Mouse (Mus musculus) embryonic fibroblast, embryonic 13.5 days (primary cell): ENCODE results near the gene Lamtor4. TPM values are rescaled to one million over a fixed set of nuclear protein-coding genes. Genes with fewer than 3 reads are reported as not detected.

ENCODE experiments used
- H3K27ac ChIP-seq: 2 replicates; pipeline ENCODE4 v1.5.1; 2012; ENCODE audit warnings: low read length, control low read depth, inconsistent platforms; ENCODE audit not compliant: insufficient read depth
- H3K4me1 ChIP-seq: 2 replicates; pipeline ENCODE4 v1.6.1; 2011; ENCODE audit warnings: low read length; ENCODE audit not compliant: control insufficient read depth, insufficient read depth
- H3K4me3 ChIP-seq: 2 replicates; pipeline ENCODE4 v1.5.1; 2011; ENCODE audit warnings: mild to moderate bottlenecking, control low read depth, low read length; ENCODE audit not compliant: insufficient read depth
- CTCF ChIP-seq: IDR thresholded peaks from 2 replicates; pipeline ENCODE4 v1.5.1; 2011; ENCODE audit warnings: mild to moderate bottlenecking, control low read depth, low read length, moderate library complexity, borderline replicate concordance; ENCODE audit not compliant: insufficient read depth
- POLR2A ChIP-seq: IDR thresholded peaks from 2 replicates; pipeline ENCODE4 v1.6.1; 2011; ENCODE audit warnings: low read depth, mild to moderate bottlenecking, control low read depth, low read length, moderate library complexity
- polyA plus RNA-seq: library from polyadenylated mRNA; stranded (reverse); fragments of >200 nt; gene quantifications from 2 replicates; pipeline ENCODE4 v1.2.4, GENCODE M21; 2011; ENCODE audit warnings: low read depth; ENCODE audit not compliant: missing spikeins, insufficient read length

The Lamtor4 gene
- polyA plus RNA-seq, 1 experiment, result 40.7 TPM

DNA sequence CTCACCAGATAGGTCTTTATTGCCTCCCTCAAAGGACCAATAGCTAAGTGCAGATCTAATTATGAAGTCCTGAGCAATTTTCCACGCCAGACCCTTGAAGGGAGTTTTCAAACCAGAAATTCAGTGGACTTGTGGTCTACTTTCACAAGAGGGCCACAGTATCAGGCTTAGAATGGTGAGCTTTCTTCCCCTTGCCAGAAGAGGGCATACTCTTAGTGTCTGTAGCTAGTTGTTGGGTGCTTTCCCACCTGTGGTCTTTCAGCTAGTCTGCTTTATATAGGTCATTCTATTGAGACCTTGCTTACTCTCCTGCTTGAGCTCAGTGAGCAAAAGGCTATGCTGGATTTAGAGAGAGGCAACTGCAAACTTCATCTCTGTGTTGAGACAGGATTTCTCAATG, 28.3 kb downstream of the Lamtor4 start:
- TF ChIP-seq POLR2A (no peak), CTCF (no peak)
- Histone ChIP-seq H3K4me1 (no peaks in the 10 kb centered on the region; the same call in 1 of the 2 replicates), H3K4me3 (no peak overlapping the region), H3K27ac (no peak overlapping the region)

DNA sequence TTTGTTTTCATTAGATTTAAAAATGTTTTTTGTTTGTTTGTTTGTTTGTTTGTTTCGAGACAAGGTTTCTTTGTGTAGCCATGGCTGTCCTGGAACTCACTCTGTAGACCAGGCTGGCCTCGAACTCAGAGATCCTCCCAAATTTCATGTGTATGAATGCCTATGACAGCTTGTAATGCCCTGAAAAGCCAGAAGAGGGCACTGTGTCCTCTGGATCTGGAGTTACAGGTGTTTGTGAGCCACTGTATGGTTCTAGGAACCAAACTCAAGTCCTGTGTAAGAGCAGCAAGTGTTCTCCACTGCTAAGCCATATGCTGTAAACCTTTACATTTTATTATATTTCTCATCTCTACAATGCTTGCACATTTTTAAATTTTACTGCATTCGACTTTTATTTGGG, 32.6 kb downstream of the Lamtor4 start:
- no peak for TF ChIP-seq POLR2A
- TF ChIP-seq CTCF, result no peak
- Histone ChIP-seq H3K4me3 (no peak overlapping the region), H3K4me1 (no peaks in the 10 kb centered on the region), H3K27ac (no peak overlapping the region)

DNA sequence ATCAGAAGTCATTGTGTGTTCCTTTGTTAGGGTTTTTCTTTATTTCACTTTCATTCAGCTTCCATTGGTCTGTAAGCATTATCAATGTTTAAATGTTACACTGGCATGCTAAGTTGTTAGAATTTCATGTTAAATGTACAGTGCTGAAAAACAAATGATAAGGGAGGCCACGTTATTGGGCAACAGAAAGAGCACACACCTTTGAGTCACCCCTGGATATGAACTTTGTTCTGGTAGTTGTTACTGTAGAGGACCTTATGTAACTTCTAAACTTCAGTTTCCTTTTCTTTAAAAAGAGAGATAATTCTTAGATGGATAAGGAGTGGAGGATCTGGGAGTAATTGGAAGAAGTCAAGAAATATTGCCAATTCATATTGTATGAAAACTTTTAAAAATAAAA, 36.4 kb downstream of the Lamtor4 start:
- H3K4me1 ChIP-seq, result no peaks in the 10 kb centered on the region
- H3K4me3 ChIP-seq, result no peak overlapping the region
- H3K27ac ChIP-seq, result no peak overlapping the region
- TF ChIP-seq CTCF (no peak), POLR2A (no peak)

DNA sequence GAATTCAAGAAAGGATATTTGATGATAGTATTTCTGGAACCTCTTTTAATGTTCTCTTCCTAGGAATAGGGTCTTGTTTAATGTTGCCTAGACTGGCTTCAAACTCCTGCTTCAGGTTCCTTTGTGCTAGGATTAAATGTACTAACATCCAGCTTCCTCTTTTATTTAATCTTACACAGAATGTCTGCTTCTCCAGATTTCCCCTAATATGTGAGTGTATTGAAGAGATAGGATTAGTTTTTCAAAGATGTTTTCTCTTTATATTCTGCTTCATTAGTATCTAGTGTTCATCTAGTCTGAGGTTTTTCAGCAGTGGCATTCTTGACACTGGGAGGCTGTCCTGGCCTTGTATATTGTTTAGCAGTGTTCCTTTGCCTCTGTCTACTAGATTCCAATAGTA, 38.9 kb downstream of the Lamtor4 start:
- no peak overlapping the region for H3K4me3 ChIP-seq
- no peak overlapping the region for H3K27ac ChIP-seq
- TF ChIP-seq POLR2A, result no peak
- no peaks in the 10 kb centered on the region for H3K4me1 ChIP-seq

DNA sequence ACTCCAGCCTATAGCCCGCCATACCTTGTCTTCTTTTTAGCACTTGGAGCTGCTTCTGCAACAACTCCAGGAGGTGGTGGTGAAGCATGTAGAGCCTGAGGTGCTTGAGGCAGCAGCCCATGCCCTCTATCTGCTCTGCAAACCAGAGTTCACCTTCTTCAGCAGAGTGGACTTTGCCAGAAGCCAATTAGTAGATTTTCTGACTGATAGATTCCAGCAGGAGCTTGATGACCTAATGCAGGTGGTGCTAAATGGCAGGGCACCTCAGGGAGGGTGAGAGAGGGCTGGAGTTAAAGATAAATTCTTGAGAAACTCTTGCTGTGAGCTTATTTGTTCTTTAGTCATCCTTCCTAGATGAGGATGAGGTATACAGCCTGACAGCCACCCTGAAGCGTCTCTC, 44.3 kb downstream of the Lamtor4 start:
- no peak overlapping the region for H3K4me3 ChIP-seq
- H3K4me1 ChIP-seq, result no peaks in the 10 kb centered on the region
- H3K27ac ChIP-seq, result no peak overlapping the region

More for the DNA sequence above, 44.3 kb downstream of the Lamtor4 start:
- TF ChIP-seq POLR2A (no peak), CTCF (no peak)

Other genes with a start within 250 kb of the Lamtor4 start
- gene Smok3a, start 234.2 kb upstream of the Lamtor4 start, polyA plus RNA-seq, result not detected in 2 replicates
- gene Smok3b, start 234.1 kb upstream of the Lamtor4 start, polyA plus RNA-seq, result not detected in 2 replicates
- not detected in 2 replicates for gene Smok3c, start 202.3 kb upstream of the Lamtor4 start, polyA plus RNA-seq
- 24.1 and 25.2 TPM in 2 replicates for gene Zkscan1, start 170.4 kb upstream of the Lamtor4 start, polyA plus RNA-seq
- gene Zscan21, start 138.6 kb upstream of the Lamtor4 start, polyA plus RNA-seq, result 15.0 and 22.2 TPM in 2 replicates
- gene Zfp113, start 99.7 kb upstream of the Lamtor4 start, polyA plus RNA-seq, result 11.9 and 13.2 TPM in 2 replicates
- gene Cops6, start 94.4 kb upstream of the Lamtor4 start, polyA plus RNA-seq, result 162 and 184 TPM in 2 replicates
- gene Ap4m1, start 83.5 kb upstream of the Lamtor4 start, polyA plus RNA-seq, result 22.2 and 26.5 TPM in 2 replicates
- gene Mcm7, start 83.1 kb upstream of the Lamtor4 start, polyA plus RNA-seq, result 79.1 and 85.3 TPM in 2 replicates
- gene Taf6, start 68.0 kb upstream of the Lamtor4 start, polyA plus RNA-seq, result 27.9 and 29.8 TPM in 2 replicates
- 63.1 and 63.3 TPM in 2 replicates for gene Cnpy4, start 68.0 kb upstream of the Lamtor4 start, polyA plus RNA-seq
- gene Mblac1, start 61.2 kb upstream of the Lamtor4 start, polyA plus RNA-seq, result 2.1 and 3.5 TPM in 2 replicates
- gene Nxpe5, start 29.6 kb upstream of the Lamtor4 start, polyA plus RNA-seq, result 0.32 TPM in 1 of 2 replicates, not detected in the other
- gene BC037034, start 8.6 kb downstream of the Lamtor4 start, polyA plus RNA-seq, result 18.0 and 18.2 TPM in 2 replicates
- gene Gal3st4, start 17.4 kb downstream of the Lamtor4 start, polyA plus RNA-seq, result 5.7 and 6.4 TPM in 2 replicates
- not detected in 2 replicates for gene Gm43720, start 24.5 kb downstream of the Lamtor4 start, polyA plus RNA-seq
- 13.2 and 20.1 TPM in 2 replicates for gene Gpc2, start 24.5 kb downstream of the Lamtor4 start, polyA plus RNA-seq
- 3.0 and 6.0 TPM in 2 replicates for gene Stag3, start 24.8 kb downstream of the Lamtor4 start, polyA plus RNA-seq
- not detected in 2 replicates for gene Pvrig, start 86.5 kb downstream of the Lamtor4 start, polyA plus RNA-seq
- gene Zfp157, start 186.0 kb downstream of the Lamtor4 start, polyA plus RNA-seq, result 12.1 and 22.4 TPM in 2 replicates